Mouse (Mus musculus): Measurements from ENCODE around the gene Ddx6.
"Not testable (repeated sequence)": the region's sequence is repeated elsewhere in the genome, so short reads cannot be mapped to it uniquely, and the experiment has no call there.

The Ddx6 gene

GRCm38 (mm10) chr9:44593886-44594285 lies 10.8 kb upstream of the Ddx6 start:
- DNase-seq (ENCODE audit: low read depth, low spot score), result no peak

- DNase-seq (ENCODE audit: low read depth, low spot score), result no peak
Measured at GRCm38 (mm10) chr9:44594901-44595536, 9.7 kb upstream of the Ddx6 start.

DNA sequence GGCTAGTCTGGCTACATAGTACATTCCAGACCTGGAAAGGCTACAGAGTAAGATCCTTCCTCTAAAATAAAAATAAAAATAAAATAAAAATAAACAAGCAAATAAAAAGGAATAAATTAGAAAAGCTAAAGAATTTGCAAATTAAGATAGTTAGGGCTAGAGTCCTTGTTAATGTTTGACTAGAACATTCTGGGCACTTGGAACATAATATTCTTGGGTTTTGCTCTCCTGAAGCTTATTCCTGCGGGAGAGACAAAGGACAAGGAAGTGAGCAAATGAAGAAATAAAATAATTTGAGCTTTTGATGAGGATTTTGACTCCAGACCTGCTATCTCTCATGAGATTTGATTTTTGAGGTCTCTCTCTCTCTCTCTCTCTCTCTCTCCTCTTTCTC lies 9.2 kb upstream of the Ddx6 start:
- DNase-seq (ENCODE audit: low read depth, low spot score), result no peak

DNA sequence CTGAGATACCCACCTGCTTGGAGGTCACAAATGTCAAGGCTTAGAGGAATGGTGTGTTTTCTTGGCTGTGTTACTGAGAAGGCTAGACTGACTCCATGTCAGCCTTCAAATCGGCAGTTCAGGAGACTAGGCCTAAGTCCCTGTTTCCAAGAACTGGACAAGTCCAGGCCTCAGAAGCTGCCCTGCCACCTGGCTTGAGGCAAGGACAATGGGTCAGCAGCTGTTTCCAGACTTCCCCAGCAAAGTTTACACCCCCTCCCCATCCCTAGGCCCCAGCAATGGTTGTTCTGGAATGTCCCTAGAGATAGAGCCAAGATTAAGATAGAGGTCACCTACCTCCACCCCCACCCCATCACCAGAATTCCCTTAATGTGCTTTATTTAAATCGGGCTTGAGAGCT lies 7.0 kb upstream of the Ddx6 start:
- DNase-seq (ENCODE audit: low read depth, low spot score), result no peak

DNA sequence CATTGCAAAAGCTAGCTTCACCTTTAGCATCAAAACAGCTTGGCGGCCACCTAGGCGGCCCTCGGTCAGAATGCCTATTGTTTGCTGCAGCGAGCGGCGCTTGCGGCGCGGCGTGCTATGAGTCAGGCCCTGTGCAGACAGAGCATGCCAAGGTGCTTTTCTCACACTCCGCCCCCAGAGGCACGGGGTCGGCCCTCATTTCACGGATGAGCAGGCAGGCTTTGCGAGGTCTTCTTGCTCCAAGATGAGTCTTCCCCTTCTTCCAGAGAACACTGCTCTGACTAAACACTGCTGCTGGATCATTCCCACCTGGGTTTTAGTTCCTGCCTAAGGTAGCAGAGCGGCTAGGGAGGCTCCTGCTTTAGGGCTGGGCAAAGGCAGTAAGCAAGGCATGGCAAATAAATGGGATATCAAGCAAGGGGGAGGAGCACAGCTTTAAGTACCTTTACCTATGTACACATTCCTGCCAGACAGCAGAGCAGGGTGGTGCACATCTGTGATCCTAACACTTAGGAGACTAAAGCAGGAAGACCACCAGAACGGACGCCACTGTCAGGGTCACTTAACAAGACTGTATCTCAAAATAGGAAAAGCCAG lies 5.7 kb upstream of the Ddx6 start:
- DNase-seq (ENCODE audit: low read depth, low spot score), result no peak

DNA sequence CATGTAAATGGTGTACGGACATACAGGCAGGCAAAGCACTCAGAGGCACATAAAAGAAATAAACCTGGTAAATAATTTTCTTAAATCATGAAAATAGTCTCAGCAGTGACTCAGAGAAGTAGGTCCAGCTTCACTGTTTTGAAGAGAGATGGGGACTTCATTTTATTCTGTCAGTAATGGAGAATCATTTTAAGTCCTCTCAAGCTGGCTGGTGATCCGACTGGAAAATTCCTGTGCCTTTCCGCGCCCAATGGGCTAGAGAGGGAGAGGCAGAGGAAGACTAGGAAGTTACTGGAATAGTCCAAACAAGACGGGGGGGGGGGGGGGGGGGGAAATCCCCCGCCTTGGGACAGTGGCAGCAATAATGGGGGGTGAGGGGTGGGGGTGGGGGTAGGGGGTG lies 5.1 kb upstream of the Ddx6 start:
- DNase-seq (ENCODE audit: low read depth, low spot score), result no peak

DNA sequence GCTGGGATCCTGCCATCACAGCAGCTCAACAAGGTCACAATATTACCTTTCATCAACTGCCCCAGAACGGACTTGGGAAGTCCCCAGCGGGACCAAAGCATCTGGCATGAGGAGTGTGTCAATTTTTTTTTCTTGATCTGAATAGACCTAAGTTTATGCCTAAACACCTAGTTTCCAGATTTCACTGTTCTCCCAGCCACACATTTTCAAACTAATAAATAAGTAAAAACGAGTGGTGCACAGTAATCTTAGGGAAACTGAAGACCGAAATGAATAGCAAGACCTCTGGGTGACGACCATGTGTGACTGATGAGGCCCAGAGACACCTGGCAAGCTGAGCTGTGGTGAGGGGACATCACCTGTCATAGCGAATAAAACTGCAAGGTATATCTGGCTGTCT lies 3.9 kb upstream of the Ddx6 start:
- DNase-seq (ENCODE audit: low read depth, low spot score), result no peak

DNA sequence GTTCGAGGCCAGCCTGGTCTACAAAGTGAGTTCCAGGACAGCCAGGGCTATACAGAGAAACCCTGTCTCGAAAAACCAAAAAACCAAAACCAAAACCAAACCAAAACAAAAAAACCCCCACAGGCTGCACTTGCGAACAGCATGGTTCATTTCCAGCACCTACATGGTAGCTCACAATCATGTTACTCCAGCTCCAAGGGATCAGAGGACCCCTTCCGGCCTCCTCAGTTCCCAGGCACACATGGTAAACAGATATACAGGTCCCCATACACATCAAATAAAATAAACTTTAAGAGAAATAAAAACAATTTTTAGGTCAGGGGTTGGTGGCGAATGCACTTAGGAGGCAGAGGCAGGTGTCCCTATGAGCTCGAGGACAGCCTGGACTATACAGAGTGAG lies 1.9 kb upstream of the Ddx6 start:
- DNase-seq (ENCODE audit: low read depth, low spot score), result peak; percentile 64

- peak; percentile 86 for DNase-seq (ENCODE audit: low read depth, low spot score)
Measured at GRCm38 (mm10) chr9:44603454-44604289, 1.0 kb upstream of the Ddx6 start.

- peak; percentile 91 for DNase-seq (ENCODE audit: low read depth, low spot score)
Measured at GRCm38 (mm10) chr9:44604290-44604778, 358 bp upstream of the Ddx6 start.

GRCm38 (mm10) chr9:44605616-44606165 lies 999 bp downstream of the Ddx6 start:
- DNase-seq (ENCODE audit: low read depth, low spot score), result peak; percentile 61

- no peak for DNase-seq (ENCODE audit: low read depth, low spot score)
Measured at GRCm38 (mm10) chr9:44606646-44607045, 2.0 kb downstream of the Ddx6 start.

DNA sequence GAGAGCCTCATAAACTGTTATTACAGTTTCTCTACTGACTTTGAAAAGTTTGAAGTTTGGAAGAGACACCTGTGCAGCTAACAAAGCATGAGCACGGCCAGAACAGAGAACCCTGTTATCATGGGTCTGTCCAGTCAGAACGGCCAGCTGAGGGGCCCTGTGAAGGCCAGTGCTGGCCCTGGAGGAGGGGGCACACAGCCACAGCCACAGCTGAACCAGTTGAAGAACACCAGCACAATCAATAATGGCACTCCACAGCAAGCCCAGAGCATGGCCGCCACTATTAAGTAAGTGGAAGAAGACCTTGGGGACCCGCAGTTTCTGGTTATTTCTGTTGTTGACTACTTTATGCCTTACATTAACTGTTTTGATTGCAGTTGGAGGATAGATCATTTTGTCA lies 2.6 kb downstream of the Ddx6 start:
- DNase-seq (ENCODE audit: low read depth, low spot score), result no peak

DNA sequence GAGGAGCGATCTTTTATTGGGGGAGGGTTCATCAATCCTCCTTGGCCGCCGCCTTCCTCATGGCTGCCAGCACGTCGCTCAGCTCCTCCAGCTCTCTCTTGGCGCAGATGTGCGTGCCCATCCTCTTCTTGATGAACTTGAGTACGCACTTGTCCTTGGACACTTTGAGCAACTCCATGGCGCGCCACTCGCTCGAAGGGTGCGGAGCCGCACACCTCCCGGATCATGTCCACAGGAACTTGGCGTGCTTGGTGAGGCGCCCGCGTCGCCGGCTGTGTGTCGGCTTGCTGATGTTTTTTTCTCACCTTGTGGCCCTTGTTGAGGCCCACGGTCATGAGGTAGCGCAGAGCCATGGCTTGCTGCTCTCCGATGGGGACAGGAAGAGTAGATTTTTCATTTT lies 5.7 kb downstream of the Ddx6 start:
- DNase-seq (ENCODE audit: low read depth, low spot score), result no peak

DNA sequence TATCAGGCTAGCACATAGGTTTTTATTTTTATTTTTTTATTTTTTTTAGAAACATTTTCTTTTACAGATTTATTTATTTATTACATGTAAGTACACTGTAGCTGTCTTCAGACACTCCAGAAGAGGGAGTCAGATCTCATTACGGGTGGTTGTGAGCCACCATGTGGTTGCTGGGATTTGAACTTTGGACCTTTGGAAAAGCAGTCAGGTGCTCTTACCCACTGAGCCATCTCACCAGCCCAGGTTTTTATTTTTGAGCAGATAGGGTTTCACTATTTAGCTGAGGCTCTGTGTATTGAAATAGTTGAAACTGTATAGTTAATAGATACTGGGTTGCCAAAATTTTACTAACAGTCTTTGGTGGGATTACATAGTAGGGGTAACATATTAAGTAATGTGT lies 8.4 kb downstream of the Ddx6 start:
- DNase-seq (ENCODE audit: low read depth, low spot score), result not testable (repeated sequence)

- DNase-seq (ENCODE audit: low read depth, low spot score), result no peak
Measured at GRCm38 (mm10) chr9:44621114-44621513, 16.4 kb downstream of the Ddx6 start.

GRCm38 (mm10) chr9:44624390-44624789 lies 19.7 kb downstream of the Ddx6 start:
- DNase-seq (ENCODE audit: low read depth, low spot score), result no peak

- DNase-seq (ENCODE audit: low read depth, low spot score), result no peak
Measured at GRCm38 (mm10) chr9:44626268-44626667, 21.6 kb downstream of the Ddx6 start.

DNA sequence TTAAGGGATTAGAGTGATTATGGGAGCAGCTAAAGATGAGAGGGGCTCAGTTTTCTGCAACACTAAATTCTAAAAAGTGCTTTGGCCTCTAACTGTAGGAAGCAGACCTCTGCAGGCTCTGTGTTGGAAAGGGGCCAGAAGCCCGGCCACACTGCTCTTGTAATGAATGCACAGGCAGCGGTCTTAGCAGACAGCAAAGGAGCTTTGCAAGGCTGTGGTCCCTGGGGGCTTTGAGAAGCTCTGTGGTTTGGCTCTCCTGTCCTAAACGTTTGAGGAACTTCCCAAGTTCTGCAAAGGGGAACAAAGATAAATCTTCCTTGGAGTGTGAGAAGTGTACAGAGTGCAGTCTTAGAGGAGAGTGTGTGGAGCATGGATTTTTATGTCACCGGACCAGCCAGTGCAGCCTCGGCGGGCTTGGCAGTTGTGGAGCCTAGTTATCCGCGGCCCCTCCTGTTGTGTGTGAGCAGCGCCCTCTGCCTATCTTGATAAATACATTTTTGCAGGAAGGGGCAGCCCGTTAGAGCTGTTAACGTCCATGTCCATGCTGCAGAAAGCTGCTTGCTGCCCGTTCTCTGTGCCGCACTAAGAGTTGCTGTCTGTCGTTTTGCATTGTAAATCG lies 33.0 kb downstream of the Ddx6 start:
- no peak for DNase-seq (ENCODE audit: low read depth, low spot score)

DNA sequence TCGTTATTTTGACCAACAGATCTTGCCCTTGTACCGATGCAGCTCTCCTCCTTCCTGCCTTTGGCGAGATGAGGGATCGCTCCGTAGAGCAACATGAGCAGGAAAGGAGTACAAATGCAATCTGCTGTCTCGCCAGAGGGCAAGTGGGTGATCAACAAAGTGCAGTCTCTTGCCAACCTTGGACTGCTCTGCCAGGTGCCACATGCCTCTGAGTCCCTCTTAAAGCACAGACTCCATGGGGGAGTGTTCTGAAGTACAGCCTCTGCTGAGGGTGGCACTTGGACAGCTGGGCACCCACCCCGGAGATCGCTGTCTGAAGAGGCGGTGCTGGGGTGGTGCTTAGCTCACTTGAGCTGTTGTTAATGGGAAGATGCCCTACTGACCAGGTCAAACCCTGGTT lies 34.0 kb downstream of the Ddx6 start:
- not testable (repeated sequence) for DNase-seq (ENCODE audit: low read depth, low spot score)

- not testable (repeated sequence) for DNase-seq (ENCODE audit: low read depth, low spot score)
Measured at GRCm38 (mm10) chr9:44640028-44640427, 35.3 kb downstream of the Ddx6 start.
